In genomic region chr6:88725590-88725989, GRCm38 (mm10) we compare ENCODE assay signal across 8 mouse cellular contexts. TPM values are rescaled to one million over a fixed set of nuclear protein-coding genes. Genes with fewer than 3 reads are reported as not detected.
DNase-seq lines count a peak whose midpoint lies in the region; ATAC-seq and TF ChIP-seq lines count a peak whose summit lies in the region.

No protein-coding gene starts in this region.

- peak; percentile 34; the same call in 1 of the 2 replicates for TF ChIP-seq CTCF in liver, adult 2 months (IDR thresholded peaks at IDR 0.05; ENCODE audit: low read depth, low read length)
- TF ChIP-seq CTCF in stomach, postnatal 0 days (IDR thresholded peaks at IDR 0.05; ENCODE audit: low read depth) = peak; percentile 67

- DNase-seq in heart, adult 11 months = peak; percentile 94
- DNase-seq in heart, embryonic 10.5 days (ENCODE audit: low spot score) = no peak
- DNase-seq in A20 (ENCODE audit: low read depth, low spot score) = peak; percentile 65
- peak; percentile 35 for DNase-seq in embryo, embryonic 11 days
- DNase-seq in liver, adult 2 months (ENCODE audit: extremely low read depth, low read depth, low spot score) = peak; percentile 73
- no peak for DNase-seq in stomach, postnatal 0 days (ENCODE audit: low spot score)
- no peak for DNase-seq in gastrocnemius, adult 18-20 months (ENCODE audit: low spot score)
- DNase-seq in ovary, adult 18-20 months (ENCODE audit: low spot score) = no peak

- peaks cover 16% of the 10 kb centered on the region; the same call in 1 of the 2 replicates for H3K4me1 ChIP-seq in heart, embryonic 10.5 days
- H3K4me1 ChIP-seq in liver, adult 2 months (ENCODE audit: control insufficient read depth, insufficient read depth, low read length) = peaks cover 23% of the 10 kb centered on the region
- 0 out of 2 replicates have a peak, but pooled peaks cover 2% of the 10 kb centered on the region for H3K4me1 ChIP-seq in stomach, postnatal 0 days (replicated peaks; ENCODE audit: control insufficient read depth, insufficient read depth)

- H3K27me3 ChIP-seq in heart, embryonic 10.5 days (ENCODE audit: insufficient read depth, poor library complexity, severe bottlenecking) = peaks cover 42% of the 10 kb centered on the region
- H3K27me3 ChIP-seq in liver, adult 2 months (ENCODE audit: control insufficient read depth, insufficient read depth, low read length) = no peaks in the 10 kb centered on the region
- no peaks in the 10 kb centered on the region for H3K27me3 ChIP-seq in stomach, postnatal 0 days (ENCODE audit: control insufficient read depth, insufficient read depth, low read length)

- no peak for TF ChIP-seq POLR2A in liver, adult 2 months (IDR thresholded peaks at IDR 0.05; ENCODE audit: extremely low read depth, insufficient read depth, low read length)

- H3K27ac ChIP-seq in heart, embryonic 10.5 days = no peak overlapping the region
- H3K27ac ChIP-seq in liver, adult 2 months (replicated peaks; ENCODE audit: insufficient read depth, low read depth, low read length) = peak overlapping the region; percentile 39
- H3K27ac ChIP-seq in stomach, postnatal 0 days (replicated peaks) = 0 out of 2 replicates have a peak overlapping the region, but pooled peaks have one; percentile 13

- H3K4me3 ChIP-seq in heart, embryonic 10.5 days = no peak overlapping the region; the same call in 1 of the 2 replicates
- H3K4me3 ChIP-seq in liver, adult 2 months (ENCODE audit: insufficient read depth, low read depth, low read length) = peak overlapping the region; percentile 22; the same call in 1 of the 2 replicates
- peak overlapping the region; percentile 81 for H3K4me3 ChIP-seq in stomach, postnatal 0 days (ENCODE audit: low read depth, low read length)

- H3K36me3 ChIP-seq in heart, embryonic 10.5 days = no peaks in the 10 kb centered on the region
- peaks cover 7% of the 10 kb centered on the region; the same call in 1 of the 2 replicates for H3K36me3 ChIP-seq in liver, adult 2 months (ENCODE audit: control insufficient read depth, insufficient read depth, low read length)
- H3K36me3 ChIP-seq in stomach, postnatal 0 days (ENCODE audit: control insufficient read depth, insufficient read depth, low read length) = no peaks in the 10 kb centered on the region

- TF ChIP-seq EP300 in stomach, postnatal 0 days (optimal IDR thresholded peaks at IDR 0.05) = no peak

- 52% methylated on average over 7 of the region's 7 CpGs for WGBS in heart, embryonic 10.5 days
- WGBS in liver, adult 2 months = 12% methylated on average over 7 of the region's 7 CpGs
- WGBS in stomach, postnatal 0 days = 47% methylated on average over 7 of the region's 7 CpGs

- H3K9me3 ChIP-seq in heart, embryonic 10.5 days = no peaks in the 10 kb centered on the region
- no peaks in the 10 kb centered on the region for H3K9me3 ChIP-seq in stomach, postnatal 0 days (ENCODE audit: control insufficient read depth, low read length)

- H3K9ac ChIP-seq in liver, adult 2 months (ENCODE audit: low read depth, low read length) = peak overlapping the region; percentile 50
- peak overlapping the region; percentile 48 for H3K9ac ChIP-seq in stomach, postnatal 0 days (ENCODE audit: low read length)

- peak overlapping the region; percentile 94 for H3K4me2 ChIP-seq in stomach, postnatal 0 days (replicated peaks; ENCODE audit: low read depth)

- no peaks in the 10 kb centered on the region for H3K79me2 ChIP-seq in liver, adult 2 months (ENCODE audit: control insufficient read depth, insufficient read depth, low read length)

- no peak for ATAC-seq in stomach, postnatal 0 days (ENCODE audit: low FRiP score, low TSS enrichment)

RNA-seq across cellular contexts. Expression of gene Mgll, which starts 1.4 kb away (rescaled TPM):
- 5.4 and 6.4 TPM in 2 replicates for polyA plus RNA-seq in heart, embryonic 10.5 days (2016; fragmentation: Nextera tagmentation; extraction: Ambion mirVana)
- 56.2 and 81.3 TPM in 2 replicates for total RNA-seq in liver, adult 2 months (2014; rRNA removed)
- polyA plus RNA-seq in liver, adult 2 months (2012; rRNA removed) = 156 and 158 TPM in 2 replicates
- 117 and 127 TPM in 2 replicates for polyA plus RNA-seq in stomach, postnatal 0 days (2015; fragmentation: Nextera tagmentation; extraction: Ambion mirVana)
- 10 to 100 TPM; 25.2 to 45.8 TPM for total RNA-seq in gastrocnemius, adult 18-20 months (2021)

Comparison
In these comparisons a context has a peak if more than half of its experiments do, and no peak if none do; other contexts are left out.
1. DNase-seq: peak in heart, adult 11 months (single experiment), A20 (single experiment), embryo, embryonic 11 days (single experiment) and liver, adult 2 months (single experiment); none in heart, embryonic 10.5 days (single experiment), stomach, postnatal 0 days (single experiment), gastrocnemius, adult 18-20 months (single experiment) and ovary, adult 18-20 months (single experiment).
2. RNA of gene Mgll, which starts 1.4 kb away (polyA plus RNA-seq): 156 to 158 TPM in liver, adult 2 months and 117 to 127 TPM in stomach, postnatal 0 days; 5.4 to 6.4 TPM in heart, embryonic 10.5 days; every median in the first group is over 10 times any median in the second.